Comparison of ENCODE assay signal across 25 mouse cellular contexts in genomic region chr13:3889111-3889510, GRCm38 (mm10). TPM values are rescaled to one million over a fixed set of nuclear protein-coding genes. Genes with fewer than 3 reads are reported as not detected.
DNase-seq lines count a peak whose midpoint lies in the region; ATAC-seq lines count a peak whose summit lies in the region.
"Had no signal": no experiment of that assay in that cellular context is flagged by ENCODE, and none has a peak within 500 bp of the region (broad histone marks: within the 10 kb centered on the region; RNA-seq: fewer than 3 reads in every experiment).

No protein-coding gene starts in this region.

- peak overlapping the region; percentile 16; the same call in 1 of the 2 replicates for H3K4me2 ChIP-seq in embryonic facial prominence, embryonic 12.5 days (replicated peaks)
- H3K4me2 ChIP-seq in embryonic facial prominence, embryonic 15.5 days (replicated peaks) = no peak overlapping the region; the same call in 1 of the 2 replicates
- H3K4me2 ChIP-seq in liver, embryonic 16.5 days (ENCODE audit: low read depth, low read length) = peak overlapping the region; percentile 8; the same call in 1 of the 2 replicates
- H3K4me2 ChIP-seq: forebrain, embryonic 15.5 days had no signal

- no peak for ATAC-seq in embryonic facial prominence, embryonic 12.5 days (ENCODE audit: insufficient number of reproducible peaks, insufficient read depth, low FRiP score, low TSS enrichment)
- no peak for ATAC-seq in embryonic facial prominence, embryonic 15.5 days (ENCODE audit: insufficient number of reproducible peaks, low FRiP score, low TSS enrichment, low read depth)
- ATAC-seq in liver, embryonic 16.5 days (ENCODE audit: low read depth) = no peak
- ATAC-seq: forebrain, embryonic 15.5 days; hindbrain, embryonic 16.5 days had no signal

- no peak overlapping the region for H3K27ac ChIP-seq in embryonic facial prominence, embryonic 12.5 days
- no peak overlapping the region for H3K27ac ChIP-seq in embryonic facial prominence, embryonic 15.5 days (replicated peaks)
- H3K27ac ChIP-seq in liver, embryonic 16.5 days (ENCODE audit: low read length) = no peak overlapping the region
- H3K27ac ChIP-seq: forebrain, embryonic 15.5 days; midbrain, embryonic 10.5 days had no signal

- 95% methylated on average over 3 of the region's 3 CpGs for WGBS in embryonic facial prominence, embryonic 12.5 days
- WGBS in embryonic facial prominence, embryonic 15.5 days = 79% methylated on average over 3 of the region's 3 CpGs
- WGBS in liver, embryonic 16.5 days (ENCODE audit: insufficient replicate concordance) = 84% methylated on average over 3 of the region's 3 CpGs

- peak overlapping the region; percentile 13; the same call in 1 of the 2 replicates for H3K4me3 ChIP-seq in embryonic facial prominence, embryonic 12.5 days
- H3K4me3 ChIP-seq in embryonic facial prominence, embryonic 15.5 days (replicated peaks) = peak overlapping the region; percentile 71; the same call in 1 of the 2 replicates
- H3K4me3 ChIP-seq in liver, embryonic 16.5 days (ENCODE audit: low read depth, low read length) = no peak overlapping the region
- H3K4me3 ChIP-seq: forebrain, embryonic 15.5 days; midbrain, embryonic 10.5 days had no signal

- DNase-seq in kidney, adult 8-10 months = peak; percentile 39 to 41
- DNase-seq in kidney, postnatal 4 days = no peak
- DNase-seq in heart, adult 8-10 months (ENCODE audit: low spot score) = no peak
- DNase-seq in cerebellum, postnatal 4 days (ENCODE audit: low spot score in 2 of 2) = no peak
- DNase-seq: adrenal gland, postnatal 10 days; cerebellum, adult 18-20 months; heart, postnatal 4 days; lung, adult 18-20 months; lung, postnatal 4 days; thymus, adult 2 months had no signal

- H3K4me1 ChIP-seq in embryonic facial prominence, embryonic 12.5 days = peaks cover 16% of the 10 kb centered on the region; the same call in 1 of the 2 replicates
- peaks cover 11% of the 10 kb centered on the region for H3K4me1 ChIP-seq in embryonic facial prominence, embryonic 15.5 days
- H3K4me1 ChIP-seq in liver, embryonic 16.5 days (ENCODE audit: control insufficient read depth, low read depth, low read length) = peaks cover 15% of the 10 kb centered on the region

- H3K36me3 ChIP-seq in embryonic facial prominence, embryonic 12.5 days = peaks cover 46% of the 10 kb centered on the region
- H3K36me3 ChIP-seq in embryonic facial prominence, embryonic 15.5 days = peaks cover 45% of the 10 kb centered on the region
- H3K36me3 ChIP-seq in liver, embryonic 16.5 days (ENCODE audit: control insufficient read depth, insufficient read depth) = peaks cover 46% of the 10 kb centered on the region

- H3K9me3 ChIP-seq in embryonic facial prominence, embryonic 12.5 days = no peaks in the 10 kb centered on the region
- H3K9me3 ChIP-seq in embryonic facial prominence, embryonic 15.5 days (replicated peaks) = no peaks in the 10 kb centered on the region
- no peaks in the 10 kb centered on the region for H3K9me3 ChIP-seq in liver, embryonic 16.5 days (replicated peaks; ENCODE audit: control insufficient read depth, low read length)
- H3K9me3 ChIP-seq: forebrain, embryonic 15.5 days; midbrain, embryonic 10.5 days had no signal

- no peaks in the 10 kb centered on the region for H3K27me3 ChIP-seq in embryonic facial prominence, embryonic 12.5 days
- no peaks in the 10 kb centered on the region for H3K27me3 ChIP-seq in embryonic facial prominence, embryonic 15.5 days
- no peaks in the 10 kb centered on the region for H3K27me3 ChIP-seq in liver, embryonic 16.5 days (ENCODE audit: control insufficient read depth, insufficient read depth, low read depth, low read length)
- H3K27me3 ChIP-seq: forebrain, embryonic 15.5 days had no signal

- H3K9ac ChIP-seq in embryonic facial prominence, embryonic 12.5 days = no peak overlapping the region
- H3K9ac ChIP-seq in embryonic facial prominence, embryonic 15.5 days = peak overlapping the region; percentile 26; the same call in 1 of the 2 replicates
- H3K9ac ChIP-seq in liver, embryonic 16.5 days (ENCODE audit: low read depth, low read length) = no peak overlapping the region
- H3K9ac ChIP-seq: forebrain, embryonic 15.5 days had no signal

RNA-seq across cellular contexts. Expression of gene Net1, which starts 28.9 kb away (rescaled TPM):
- 150 and 155 TPM in 2 replicates for polyA plus RNA-seq in embryonic facial prominence, embryonic 12.5 days (2016; fragmentation: Nextera tagmentation; extraction: Ambion mirVana)
- polyA plus RNA-seq in embryonic facial prominence, embryonic 15.5 days (2015; fragmentation: Nextera tagmentation; extraction: Ambion mirVana) = 144 and 149 TPM in 2 replicates
- polyA plus RNA-seq in liver, embryonic 16.5 days (2015; fragmentation: Nextera tagmentation; extraction: Ambion mirVana) = 57.6 and 59.3 TPM in 2 replicates
- 10 to 100 TPM; 14.6 to 21.0 (median 18.4) TPM for total RNA-seq in heart, adult 8-10 months (2022)

RNA-seq across cellular contexts. Expression of gene Tubal3, which starts 29.0 kb away (rescaled TPM):
- not detected in 2 replicates for polyA plus RNA-seq in embryonic facial prominence, embryonic 12.5 days (2016; fragmentation: Nextera tagmentation; extraction: Ambion mirVana)
- polyA plus RNA-seq in embryonic facial prominence, embryonic 15.5 days (2015; fragmentation: Nextera tagmentation; extraction: Ambion mirVana) = not detected in 2 replicates
- polyA plus RNA-seq in liver, embryonic 16.5 days (2015; fragmentation: Nextera tagmentation; extraction: Ambion mirVana) = 0.30 TPM in 1 of 2 replicates, not detected in the other
- total RNA-seq in heart, adult 8-10 months (2022) = not detected
- total RNA-seq: adrenal gland, postnatal 10 days; heart, postnatal 4 days; layer of hippocampus, postnatal 10 days; left cerebral cortex, postnatal 14 days had no signal
- polyA plus RNA-seq: brain, embryonic 14.5 days; C2C12; cortical plate, adult 2 months; forebrain, embryonic 15.5 days; gonadal fat pad, adult 2 months; heart, embryonic 14.5 days; hindbrain, embryonic 16.5 days; midbrain, embryonic 10.5 days; neural tube, embryonic 14.5 days; thymus, adult 2 months; urinary bladder, adult 2 months had no signal

RNA-seq across cellular contexts. Expression of gene Calm5, which starts 35.1 kb away (rescaled TPM):
- polyA plus RNA-seq in embryonic facial prominence, embryonic 12.5 days (2016; fragmentation: Nextera tagmentation; extraction: Ambion mirVana) = not detected in 2 replicates
- 2.9 and 3.2 TPM in 2 replicates for polyA plus RNA-seq in embryonic facial prominence, embryonic 15.5 days (2015; fragmentation: Nextera tagmentation; extraction: Ambion mirVana)
- polyA plus RNA-seq in liver, embryonic 16.5 days (2015; fragmentation: Nextera tagmentation; extraction: Ambion mirVana) = not detected in 2 replicates
- total RNA-seq in heart, adult 8-10 months (2022) = not detected
- total RNA-seq: adrenal gland, postnatal 10 days; heart, postnatal 4 days; layer of hippocampus, postnatal 10 days; left cerebral cortex, postnatal 14 days had no signal
- polyA plus RNA-seq: brain, embryonic 14.5 days; C2C12; cortical plate, adult 2 months; forebrain, embryonic 15.5 days; gonadal fat pad, adult 2 months; heart, embryonic 14.5 days; hindbrain, embryonic 16.5 days; midbrain, embryonic 10.5 days; neural tube, embryonic 14.5 days; thymus, adult 2 months; urinary bladder, adult 2 months had no signal

RNA-seq across cellular contexts. Expression of gene Calm4, which starts 51.6 kb away (rescaled TPM):
- 0.18 and 0.34 TPM in 2 replicates for polyA plus RNA-seq in embryonic facial prominence, embryonic 12.5 days (2016; fragmentation: Nextera tagmentation; extraction: Ambion mirVana)
- 477 and 521 TPM in 2 replicates for polyA plus RNA-seq in embryonic facial prominence, embryonic 15.5 days (2015; fragmentation: Nextera tagmentation; extraction: Ambion mirVana)
- polyA plus RNA-seq in liver, embryonic 16.5 days (2015; fragmentation: Nextera tagmentation; extraction: Ambion mirVana) = not detected in 2 replicates
- total RNA-seq in heart, adult 8-10 months (2022) = not detected
- total RNA-seq: adrenal gland, postnatal 10 days; heart, postnatal 4 days; layer of hippocampus, postnatal 10 days; left cerebral cortex, postnatal 14 days had no signal
- polyA plus RNA-seq: C2C12; cortical plate, adult 2 months; forebrain, embryonic 15.5 days; gonadal fat pad, adult 2 months; heart, embryonic 14.5 days; midbrain, embryonic 10.5 days; neural tube, embryonic 14.5 days; urinary bladder, adult 2 months had no signal

RNA-seq across cellular contexts. Expression of gene Ucn3, which starts 56.0 kb away (rescaled TPM):
- polyA plus RNA-seq in embryonic facial prominence, embryonic 12.5 days (2016; fragmentation: Nextera tagmentation; extraction: Ambion mirVana) = 0.20 TPM in 1 of 2 replicates, not detected in the other
- polyA plus RNA-seq in embryonic facial prominence, embryonic 15.5 days (2015; fragmentation: Nextera tagmentation; extraction: Ambion mirVana) = not detected in 2 replicates
- not detected in 2 replicates for polyA plus RNA-seq in liver, embryonic 16.5 days (2015; fragmentation: Nextera tagmentation; extraction: Ambion mirVana)
- total RNA-seq in heart, adult 8-10 months (2022) = not detected
- total RNA-seq: adrenal gland, postnatal 10 days; heart, postnatal 4 days; layer of hippocampus, postnatal 10 days; left cerebral cortex, postnatal 14 days had no signal
- polyA plus RNA-seq: C2C12; cortical plate, adult 2 months; gonadal fat pad, adult 2 months; heart, embryonic 14.5 days; midbrain, embryonic 10.5 days; neural tube, embryonic 14.5 days; urinary bladder, adult 2 months had no signal

Comparison
In these comparisons a context has a peak if more than half of its experiments do, and no peak if none do; other contexts are left out.
1. DNase-seq: peak in kidney, adult 8-10 months (2 of 2); none in kidney, postnatal 4 days (0 of 2), heart, adult 8-10 months (single experiment) and cerebellum, postnatal 4 days (0 of 2).